Mouse (Mus musculus) granulocyte monocyte progenitor cell, adult 5-6 weeks (primary cell): ENCODE data around the gene Rab10. TPM values are rescaled to one million over a fixed set of nuclear protein-coding genes. Genes with fewer than 3 reads are reported as not detected.

Source experiments
- ATAC-seq: replicated peaks from 2 replicates; pipeline ENCODE4 v1.8.0; 2016; ENCODE audit warnings: mild to moderate bottlenecking, moderate TSS enrichment, inconsistent platforms; ENCODE audit not compliant: poor library complexity, severe bottlenecking
- total RNA-seq, 2 experiments: library from RNA; stranded (forward) in 1 of 2; stranded (reverse) in 1 of 2; fragments of 200-712, 200-1000 nt in 1 of 2; fragments of >200 nt in 1 of 2; fragmentation: Nextera tagmentation in 1 of 2; gene quantifications; 2 replicates each; pipeline ENCODE4 v1.2.3; 2014 to 2017

The Rab10 gene
- total RNA-seq, 2 experiments from 2014 or later: 57.5 to 88.2 TPM

DNA sequence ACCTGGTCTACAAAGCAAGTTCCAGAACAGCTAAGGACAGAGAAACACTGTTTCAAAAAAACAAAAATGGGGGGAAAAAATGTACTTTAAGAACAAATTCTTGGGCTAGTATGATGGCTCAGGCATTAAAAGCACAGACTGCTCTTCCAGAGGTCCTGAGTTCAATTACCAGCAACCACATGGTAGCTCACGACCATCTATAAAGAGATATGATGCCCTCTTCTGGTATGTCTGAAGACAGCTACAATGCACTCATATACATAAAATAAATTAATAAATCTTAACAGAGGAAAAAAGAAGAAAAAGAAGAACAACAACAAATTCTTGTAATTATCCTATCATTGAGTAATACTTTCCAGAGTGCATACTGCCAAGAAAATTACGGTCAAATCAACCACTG is 4.5 kb downstream of the Rab10 start:
- no peak for ATAC-seq

DNA sequence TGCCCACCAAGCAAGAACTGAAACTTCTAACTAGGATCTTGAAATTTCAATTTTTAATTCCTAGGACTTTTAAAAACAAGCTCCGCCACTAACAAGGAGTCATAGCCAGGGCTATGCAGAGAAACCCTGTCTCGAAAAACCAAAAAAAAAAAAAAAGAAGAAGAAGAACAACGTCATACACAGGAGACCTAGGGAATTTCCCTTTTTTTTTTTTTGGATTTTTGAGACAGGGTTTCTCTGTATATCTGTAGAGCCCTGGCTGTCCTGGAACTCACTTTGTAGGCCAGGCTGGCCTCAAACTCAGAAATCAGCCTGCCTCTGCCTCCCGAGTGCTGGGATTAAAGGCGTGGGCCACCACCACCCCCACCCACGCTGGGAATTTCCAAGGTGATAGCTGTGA is 12.1 kb downstream of the Rab10 start:
- peak; percentile 46; the same call in 1 of the 2 replicates for ATAC-seq

DNA sequence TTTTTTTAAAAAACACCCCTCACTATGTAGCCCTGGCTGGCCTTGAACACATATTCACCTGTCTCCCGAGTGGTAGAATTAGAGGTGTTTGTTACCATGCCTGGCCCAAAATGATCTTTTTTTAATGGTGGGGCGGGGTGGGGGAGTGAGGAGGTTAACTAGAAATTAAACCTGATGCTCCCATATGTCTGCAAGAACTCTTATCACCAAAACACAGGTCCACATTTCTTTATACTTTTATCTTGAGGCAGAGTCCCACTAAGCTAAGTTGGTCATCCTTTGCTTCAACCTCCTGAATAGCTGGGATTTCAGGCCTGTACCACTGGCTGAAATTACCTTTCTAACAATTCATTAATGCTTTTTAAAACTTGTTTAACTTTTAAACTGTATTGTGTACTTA is 13.7 kb downstream of the Rab10 start:
- ATAC-seq: no peak

DNA sequence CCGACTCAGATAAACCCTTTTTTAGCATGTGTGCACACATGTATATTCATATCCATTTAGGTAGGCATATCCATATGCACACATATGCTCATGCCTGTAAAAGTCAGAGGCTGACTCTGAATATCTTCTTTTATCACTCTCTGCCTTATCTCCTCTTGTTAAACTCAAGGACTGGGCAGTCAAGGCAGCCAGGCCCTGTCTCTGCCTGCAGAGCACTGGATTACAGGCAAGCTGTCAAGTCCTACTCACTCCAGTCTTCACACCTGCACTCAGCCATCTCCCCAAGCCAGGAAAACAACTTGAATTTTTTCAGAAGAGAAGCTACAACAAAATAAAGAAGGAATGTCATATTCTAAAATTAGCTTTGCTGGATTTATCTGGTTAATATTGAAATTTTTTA is 17.9 kb downstream of the Rab10 start:
- no peak for ATAC-seq

DNA sequence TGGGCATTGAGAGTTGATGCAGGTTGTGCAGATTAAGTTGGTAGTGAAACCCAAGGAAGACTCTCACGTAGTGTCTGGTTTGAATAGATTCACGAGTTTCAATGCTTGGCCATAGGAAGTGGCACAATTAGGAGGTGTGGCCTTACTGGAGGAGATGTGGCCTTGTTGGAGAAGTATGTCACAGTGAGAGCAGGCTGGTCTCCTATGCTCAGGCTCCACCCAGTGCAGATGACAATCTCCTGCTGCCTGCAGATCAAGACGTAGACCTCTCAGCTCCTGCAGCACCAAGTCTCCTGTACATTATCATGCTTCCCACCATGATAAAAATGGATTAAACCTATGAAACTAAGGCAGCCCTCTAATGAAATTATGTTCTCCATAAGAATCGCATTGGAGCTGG is 18.7 kb downstream of the Rab10 start:
- peak; percentile 99 for ATAC-seq

DNA sequence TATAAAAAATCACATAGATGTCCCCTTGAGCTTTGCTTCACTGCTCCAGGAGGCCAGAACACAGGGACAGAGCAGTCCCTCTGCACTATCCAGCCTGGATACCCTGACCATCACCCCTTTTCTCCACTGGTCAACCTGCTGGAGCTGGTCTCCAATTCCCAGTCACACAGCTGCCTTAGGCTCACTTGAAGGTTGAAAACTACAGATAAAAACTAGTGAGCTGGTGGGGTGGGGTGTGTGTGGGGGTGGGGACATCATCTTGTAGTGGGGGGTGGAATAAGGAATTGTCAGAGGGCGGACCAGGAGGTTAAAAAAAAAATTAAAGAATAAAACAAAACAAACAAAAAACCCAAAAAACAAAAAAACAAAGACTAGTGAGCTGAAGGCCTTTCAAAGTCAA is 21.3 kb downstream of the Rab10 start:
- ATAC-seq: no peak

DNA sequence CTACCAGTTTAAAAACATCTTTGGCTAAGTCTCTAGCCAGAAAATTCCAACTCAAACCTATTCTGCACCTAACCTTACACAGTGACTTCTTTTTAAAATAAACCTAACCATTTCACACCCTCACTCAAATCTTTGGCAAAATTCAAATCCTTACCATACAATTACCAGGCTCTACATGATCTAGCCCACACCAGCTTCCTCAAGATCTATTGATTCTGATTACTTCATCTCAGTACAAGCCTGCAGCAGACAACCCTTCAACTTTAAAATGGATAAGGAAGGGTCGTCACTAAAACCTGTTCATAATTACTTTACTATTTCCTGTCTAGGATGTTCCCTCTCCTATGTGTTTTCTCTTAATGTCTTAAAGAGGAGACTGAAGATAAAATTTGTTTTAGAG is 23.9 kb downstream of the Rab10 start:
- no peak for ATAC-seq

DNA sequence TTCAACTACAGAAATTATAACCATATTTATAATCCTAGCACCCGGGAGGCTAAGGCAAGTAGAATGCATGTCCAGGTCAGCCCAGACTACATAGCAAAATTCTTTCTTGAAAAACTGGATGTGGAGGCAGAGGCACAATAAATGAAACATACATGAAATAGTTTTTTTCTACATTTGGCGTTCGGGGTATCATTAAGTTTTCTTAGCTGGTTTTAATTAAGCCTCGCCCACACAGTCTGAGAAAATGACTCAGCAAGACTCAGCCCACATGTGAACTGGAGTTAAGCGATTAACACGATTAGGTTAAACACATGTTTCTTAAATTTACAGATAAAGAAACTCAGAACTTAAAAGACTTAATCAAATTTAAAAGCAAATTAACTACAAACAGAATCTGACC is 24.4 kb downstream of the Rab10 start:
- ATAC-seq: no peak

DNA sequence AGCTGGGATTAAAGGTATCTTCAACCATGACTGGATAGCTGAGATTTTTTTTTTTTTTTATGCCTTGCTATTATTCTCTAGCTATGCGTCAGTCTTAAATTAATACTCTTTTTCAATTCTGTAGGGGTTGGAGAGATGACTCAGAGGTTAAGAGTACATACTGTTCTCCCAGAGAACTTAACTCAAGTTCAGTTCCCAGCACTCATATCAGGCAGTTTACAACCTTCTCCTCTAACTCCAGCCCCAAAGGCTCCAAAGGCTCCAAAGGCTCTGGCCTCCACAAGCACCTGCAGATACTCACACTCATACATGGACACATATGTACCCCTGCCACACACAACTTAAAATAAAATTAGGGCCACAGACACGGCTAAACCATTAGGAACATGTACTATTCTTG is 25.3 kb downstream of the Rab10 start:
- ATAC-seq: no peak

DNA sequence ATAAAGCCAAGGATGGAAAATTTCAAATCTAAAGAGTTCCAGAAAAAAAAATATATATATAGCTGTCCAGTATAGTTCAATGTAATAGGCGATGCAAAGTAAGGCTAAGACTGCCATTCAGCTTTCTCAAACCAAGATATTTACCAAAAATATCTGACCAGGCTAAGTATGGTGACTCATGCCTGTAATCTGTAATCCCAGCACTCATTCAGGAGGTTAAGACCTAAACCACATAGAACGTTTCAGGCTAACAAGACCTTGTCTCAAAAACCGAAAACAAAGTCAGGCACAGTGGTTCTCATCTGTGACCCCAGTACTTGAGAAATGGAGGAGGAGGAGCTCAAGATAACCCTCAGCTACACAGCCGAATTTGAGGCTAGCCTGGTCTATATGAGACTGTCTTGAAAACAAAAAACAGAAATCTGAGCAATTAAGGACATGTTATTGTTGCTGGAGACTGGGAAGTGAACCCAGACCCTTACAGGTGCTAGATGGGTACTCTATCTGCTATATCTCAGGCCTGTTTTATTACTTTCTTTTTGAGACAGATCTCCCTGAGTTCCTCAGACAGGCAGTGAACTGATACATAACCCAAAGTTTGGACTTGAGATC is 25.8 kb downstream of the Rab10 start:
- no peak for ATAC-seq

DNA sequence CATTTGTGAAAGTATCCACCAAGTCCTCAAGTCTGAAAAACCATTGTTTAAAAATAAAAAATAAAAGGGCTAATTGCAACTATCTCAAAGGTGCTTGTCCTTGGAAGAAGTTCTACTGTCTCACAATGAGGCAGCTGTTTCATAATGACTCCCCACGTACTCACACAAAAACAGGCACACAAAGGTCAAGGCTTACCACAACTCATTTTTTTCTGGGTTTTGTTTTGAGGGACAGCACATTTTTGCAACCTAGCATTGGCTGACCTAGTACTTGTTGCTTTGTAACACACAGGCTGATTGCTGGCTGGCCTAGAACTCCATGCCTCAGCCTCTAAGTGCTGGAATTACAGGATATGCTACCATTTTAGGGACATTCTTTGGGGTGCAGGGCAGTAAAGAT is 26.8 kb downstream of the Rab10 start:
- peak; percentile 49 for ATAC-seq

DNA sequence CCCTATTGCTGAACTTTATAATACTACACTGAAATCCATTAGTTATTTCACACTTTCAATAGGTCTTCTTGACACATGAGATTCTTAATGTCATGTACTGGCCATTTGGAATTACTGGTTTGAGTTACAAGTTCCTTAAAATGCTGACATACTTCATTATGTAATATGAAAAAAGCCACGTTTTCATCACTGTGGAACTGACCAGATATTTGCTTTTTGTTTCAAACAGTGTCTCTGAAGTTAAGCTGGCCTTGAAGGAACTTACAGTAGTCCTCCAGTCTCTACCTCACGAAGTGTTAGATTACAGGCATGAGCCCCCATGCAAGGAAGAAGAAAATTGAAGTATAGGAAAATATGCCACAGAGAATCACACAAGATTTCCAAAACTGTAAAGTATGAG is 27.2 kb downstream of the Rab10 start:
- peak; percentile 62 for ATAC-seq

DNA sequence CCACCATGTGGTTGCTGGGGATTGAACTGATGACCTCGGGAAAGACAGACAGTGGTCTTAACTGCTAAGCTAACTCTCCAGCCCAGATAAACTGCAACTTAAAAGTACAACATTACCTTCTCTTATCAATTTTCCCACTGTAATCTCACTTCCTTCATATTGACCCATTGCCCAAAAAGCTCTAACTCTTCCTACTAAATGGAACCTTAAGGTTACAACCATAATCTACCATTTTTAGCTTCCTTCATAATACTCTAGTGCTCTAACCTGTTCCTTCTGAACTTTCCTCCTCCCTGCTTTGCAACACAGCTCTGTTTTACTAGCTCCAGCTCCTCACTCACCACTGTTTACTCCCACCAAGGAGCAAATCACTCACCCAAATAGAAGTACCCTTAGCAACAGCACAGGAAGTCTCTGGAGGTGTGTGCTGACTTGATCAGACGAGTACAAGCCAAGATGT is 30.9 kb downstream of the Rab10 start:
- no peak for ATAC-seq

DNA sequence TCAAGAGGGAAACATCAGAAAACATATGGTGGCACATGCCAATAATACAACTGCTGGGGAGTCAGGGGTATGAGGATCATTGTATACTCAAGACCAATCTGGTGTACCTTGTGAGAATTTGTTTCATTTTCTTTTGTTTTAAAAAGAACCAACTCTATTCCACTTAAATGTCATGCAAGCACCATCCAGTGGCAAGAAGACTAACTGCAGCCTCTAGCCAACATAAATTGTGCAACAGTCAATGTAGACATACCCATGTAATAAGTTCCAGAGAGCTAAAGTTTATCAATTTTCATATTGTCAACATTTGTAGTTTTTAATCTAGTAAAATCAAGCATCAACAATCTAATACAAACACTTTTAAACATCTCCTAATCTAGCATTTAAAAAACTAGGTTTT is 39.0 kb downstream of the Rab10 start:
- ATAC-seq: peak; percentile 58

DNA sequence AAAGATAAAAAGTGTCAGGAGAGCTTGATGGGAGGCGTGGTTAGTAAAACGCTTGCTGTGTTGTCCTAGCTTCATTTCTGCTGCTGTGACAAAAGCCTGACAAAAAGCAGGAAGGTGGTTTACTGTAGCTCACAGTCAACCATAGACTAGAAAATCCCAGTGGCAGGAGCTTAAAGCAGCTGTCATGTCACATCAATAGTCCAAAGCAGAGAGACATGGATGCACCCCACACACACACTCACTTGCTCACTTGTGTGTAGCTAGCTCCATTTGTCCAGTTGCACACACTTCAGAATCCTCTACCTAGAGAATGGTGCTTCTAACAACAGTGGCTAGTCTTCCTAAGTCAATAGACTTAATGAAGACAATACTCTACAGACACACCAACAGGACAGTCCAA is 42.4 kb downstream of the Rab10 start:
- no peak for ATAC-seq

DNA sequence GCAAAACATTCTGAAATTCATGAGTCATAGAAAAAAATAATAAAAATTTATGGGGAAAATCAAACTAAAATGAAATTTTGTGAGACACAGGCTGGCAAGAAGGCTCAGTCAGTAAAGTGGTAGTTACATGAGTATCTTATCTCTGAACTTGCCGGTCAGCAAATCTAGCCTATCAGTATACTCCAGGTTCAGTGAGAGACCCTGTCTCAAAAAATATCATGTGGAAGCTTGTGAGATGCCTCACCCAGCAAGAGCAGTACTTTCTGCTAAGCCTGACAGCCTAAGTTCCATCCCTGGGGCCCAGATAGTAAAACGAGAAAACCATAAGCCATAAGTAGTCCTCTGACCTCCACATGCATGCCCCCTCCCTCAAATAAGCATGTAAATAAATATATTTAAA is 44.6 kb downstream of the Rab10 start:
- no peak for ATAC-seq

DNA sequence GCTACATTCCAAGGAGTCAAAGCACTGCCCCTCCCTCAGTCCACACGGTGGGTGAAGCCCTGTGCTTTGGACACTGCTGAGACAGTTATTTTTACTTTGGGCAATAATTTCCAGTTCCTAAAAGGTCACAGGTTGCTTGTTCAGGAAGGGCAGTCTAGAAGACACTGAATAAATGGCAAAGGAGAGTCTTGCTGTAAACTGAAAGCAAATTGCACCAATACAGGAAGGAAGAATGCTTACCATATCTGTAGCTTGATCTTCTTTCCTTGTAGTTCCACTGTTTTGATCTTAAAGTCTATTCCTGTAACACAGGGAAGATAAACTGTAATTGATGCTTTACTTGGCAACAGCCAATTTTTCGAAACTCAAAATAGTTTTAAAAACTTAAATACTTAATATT is 45.3 kb downstream of the Rab10 start:
- ATAC-seq: peak; percentile 93

DNA sequence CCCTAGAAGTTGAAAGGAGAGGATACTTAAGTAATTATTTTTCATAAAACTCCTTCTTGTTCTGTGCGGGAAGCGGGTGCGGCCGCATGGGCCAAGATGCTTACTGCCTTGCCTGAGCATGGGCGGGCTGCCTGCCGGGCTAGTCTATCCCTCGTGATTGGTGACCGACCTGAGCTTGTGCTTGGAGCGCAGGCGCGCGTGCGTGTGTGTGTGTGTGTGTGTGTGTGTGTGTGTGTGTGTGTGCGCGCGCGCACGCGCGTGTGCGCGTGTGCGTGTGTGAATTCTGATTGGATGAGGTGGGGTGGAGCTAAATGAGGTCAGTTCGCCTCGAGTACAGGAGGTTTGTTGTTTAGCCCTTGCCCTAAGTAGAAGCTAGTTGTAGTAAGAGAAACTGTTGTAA is 48.2 kb downstream of the Rab10 start:
- no peak for ATAC-seq

DNA sequence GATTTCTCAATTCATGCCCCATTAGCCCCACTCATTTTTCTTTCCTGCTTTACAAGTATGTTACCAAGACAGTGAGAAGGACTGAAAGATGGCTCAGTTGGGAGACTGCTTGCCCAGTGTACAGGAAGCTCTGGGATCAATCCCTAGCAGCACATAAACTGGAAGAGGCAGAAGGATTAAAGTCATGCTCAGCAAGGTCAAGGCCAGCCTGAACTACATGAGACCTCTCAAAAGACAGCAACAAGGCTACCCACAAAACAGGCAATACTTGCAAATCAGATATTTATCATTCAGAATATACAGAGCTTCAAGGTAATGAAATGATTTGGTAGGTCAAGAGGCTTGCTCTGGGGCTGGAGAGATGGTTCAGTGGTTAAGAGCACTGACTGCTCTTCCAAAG is 53.8 kb downstream of the Rab10 start:
- no peak for ATAC-seq

DNA sequence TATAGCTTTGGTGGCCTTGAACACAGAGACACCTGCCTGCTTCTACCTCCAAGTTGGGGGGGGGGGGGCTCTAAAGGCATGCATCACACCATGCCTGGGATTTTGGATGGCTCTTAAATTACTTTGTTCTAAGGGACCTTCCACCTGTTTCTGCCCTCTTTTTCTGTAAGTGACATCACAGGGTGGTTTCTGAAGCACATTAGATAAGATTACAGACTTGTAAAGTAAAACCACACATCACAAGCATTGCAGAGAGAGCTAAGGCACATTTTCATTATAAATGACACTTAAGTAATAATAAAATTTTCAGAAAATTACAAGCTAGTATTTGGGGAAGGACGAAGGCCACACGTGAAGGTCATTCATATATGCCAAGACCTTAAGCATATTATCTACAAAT is 54.3 kb downstream of the Rab10 start:
- ATAC-seq: no peak

DNA sequence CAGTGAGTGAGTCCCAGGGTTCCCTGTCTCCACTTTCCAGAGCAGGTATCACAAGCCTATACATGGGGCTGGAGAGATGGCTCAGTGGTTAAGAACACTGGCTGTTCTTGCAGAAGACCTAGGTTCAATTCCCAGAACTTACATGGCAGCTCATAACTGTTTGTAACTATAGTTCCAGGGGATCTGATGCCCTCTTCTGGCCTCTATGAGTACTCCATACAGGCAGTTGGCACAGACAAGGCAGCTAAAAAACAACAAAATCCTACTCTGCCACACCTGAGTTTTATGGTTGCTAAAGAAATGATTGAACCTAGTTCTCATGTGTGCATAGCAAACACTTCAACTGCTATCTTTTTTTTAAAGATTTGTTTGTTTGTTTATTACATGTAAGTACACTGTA is 56.2 kb downstream of the Rab10 start:
- ATAC-seq: peak; percentile 53; the same call in 1 of the 2 replicates

DNA sequence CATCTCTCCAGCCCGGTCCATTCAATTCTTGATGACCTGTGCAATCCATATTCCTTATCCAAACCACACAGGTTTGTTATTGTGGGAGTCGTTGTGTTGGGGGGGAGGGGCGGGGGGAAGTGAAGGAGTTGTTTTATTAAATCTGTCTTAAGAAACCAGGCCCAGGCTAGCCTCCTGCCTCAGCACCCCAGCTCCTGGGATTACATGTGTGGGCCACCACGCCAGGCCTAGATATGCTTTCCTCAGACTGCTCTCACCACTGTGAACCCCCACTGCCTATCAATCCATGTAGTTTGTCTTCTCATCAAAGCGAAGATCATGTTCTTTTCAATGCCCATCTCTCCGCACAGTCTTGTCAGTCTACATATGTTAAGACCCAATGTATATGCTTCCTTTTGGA is 63.7 kb downstream of the Rab10 start:
- ATAC-seq: no peak

DNA sequence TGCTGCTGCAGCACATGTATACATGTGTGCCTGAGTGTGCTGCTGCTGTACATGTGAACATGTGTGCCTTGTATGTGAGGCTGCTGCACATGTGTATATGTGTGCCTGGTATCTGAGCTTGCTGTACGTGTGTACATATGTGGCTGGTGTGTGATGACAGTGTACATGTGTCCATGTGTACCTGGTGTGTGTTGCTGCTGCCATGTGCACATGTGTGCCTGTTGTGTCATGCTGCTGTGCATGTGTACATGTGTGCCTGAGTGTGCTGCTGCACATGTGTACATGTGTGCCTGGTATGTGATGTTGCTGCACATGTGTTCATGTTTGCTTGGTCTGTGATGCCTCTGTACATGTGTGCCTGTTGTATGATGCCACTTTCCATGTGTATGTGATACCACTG is 70.2 kb downstream of the Rab10 start:
- no peak for ATAC-seq
